Mouse (Mus musculus) gastrocnemius, postnatal 4 days (tissue): ENCODE results near the gene Nexn. TPM values are rescaled to one million over a fixed set of nuclear protein-coding genes. Genes with fewer than 3 reads are reported as not detected.

Source experiments
- DNase-seq, 2 experiments: peaks; one replicate each; pipeline ENCODE4 v3.0.0; 2021 to 2022; ENCODE audit warnings: low spot score in 2 of 2, mixed read lengths in 2 of 2
- total RNA-seq, 2 experiments: library from RNA; stranded (reverse); gene quantifications; 2 replicates each; pipeline ENCODE4 v1.2.3; 2021

Nexn gene
- total RNA-seq, 2 experiments from 2014 or later = 201 to 279 TPM

DNA sequence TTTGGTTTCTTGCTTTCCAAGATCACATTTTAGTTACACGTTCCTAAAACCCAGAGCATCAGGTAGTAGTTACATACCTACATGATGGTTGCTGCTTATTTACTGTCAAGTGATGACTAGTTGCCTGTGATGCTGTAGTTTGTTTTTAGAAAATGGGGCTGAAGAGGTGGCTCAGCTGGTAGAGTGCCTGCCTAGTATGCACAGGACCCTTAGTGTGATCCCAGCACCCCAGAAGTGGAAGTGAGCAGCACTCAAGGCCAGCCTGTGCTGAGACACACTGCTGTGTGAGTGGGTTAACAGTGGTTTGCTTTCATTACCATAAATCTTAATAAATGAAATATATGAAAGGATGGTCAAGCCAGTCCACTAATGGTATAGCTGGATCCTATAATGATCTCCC lies 26.6 kb downstream of the Nexn start:
- DNase-seq = no peak

DNA sequence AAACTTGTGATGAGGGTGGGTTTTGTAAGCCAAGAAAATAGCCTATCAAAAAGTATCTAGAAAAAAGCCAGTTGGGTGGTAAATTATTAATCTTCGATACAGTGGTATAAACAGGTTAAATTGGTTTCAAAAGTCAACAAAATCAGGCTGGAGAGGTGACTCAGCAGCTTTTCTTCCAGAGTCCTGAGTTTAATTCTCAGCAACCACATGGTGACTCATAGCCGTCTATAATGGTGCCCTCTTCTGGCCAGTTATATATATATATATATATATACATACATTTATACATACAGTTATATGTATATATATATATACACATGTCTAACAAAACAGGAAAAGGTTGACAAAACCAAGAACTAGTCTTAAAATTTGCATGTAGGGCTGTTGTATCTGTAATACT lies 27.3 kb downstream of the Nexn start:
- no peak for DNase-seq

DNA sequence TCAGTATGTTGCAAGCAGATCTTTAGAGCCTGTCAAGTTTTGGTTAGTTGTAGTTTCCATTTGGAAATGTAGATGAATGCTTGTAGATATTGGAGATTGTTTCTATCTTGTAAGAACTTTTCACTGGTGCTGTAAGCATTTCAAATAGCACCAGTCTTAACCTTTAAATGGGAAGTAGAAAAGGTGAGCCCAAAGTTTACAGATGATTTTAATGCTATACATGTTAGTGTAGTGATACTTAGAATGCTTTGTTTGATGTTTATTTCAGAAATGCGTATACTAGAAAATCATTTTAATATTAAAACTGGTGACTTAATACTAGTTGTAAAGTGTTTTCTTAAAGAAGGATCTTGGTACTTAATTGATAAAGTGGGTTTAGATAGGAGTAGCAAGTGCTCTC lies 30.3 kb downstream of the Nexn start:
- DNase-seq = no peak

DNA sequence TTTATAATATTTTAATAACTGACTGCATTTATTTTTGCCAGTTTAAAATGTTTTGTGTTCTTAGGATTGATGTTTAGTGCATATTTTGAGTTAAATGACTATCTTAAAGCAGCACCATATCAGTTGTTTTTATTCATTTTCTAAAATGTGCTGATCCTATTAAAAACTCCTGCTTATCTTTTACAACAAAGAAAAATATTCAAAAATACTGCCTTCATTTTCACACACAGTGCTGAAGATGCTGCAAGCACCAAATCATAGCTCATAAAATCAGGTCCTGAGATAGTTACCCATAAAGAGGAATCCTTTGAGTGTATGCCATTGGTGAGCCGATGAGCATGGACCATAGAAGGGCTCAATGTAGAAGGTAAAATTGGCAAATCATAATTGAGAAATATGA lies 30.9 kb downstream of the Nexn start:
- DNase-seq = no peak

- DNase-seq = peak in 1 of 2 experiments; percentile 22
These were observed 34.6 kb downstream of the Nexn start for GRCm38 (mm10) chr3:152231333-152232100.

DNA sequence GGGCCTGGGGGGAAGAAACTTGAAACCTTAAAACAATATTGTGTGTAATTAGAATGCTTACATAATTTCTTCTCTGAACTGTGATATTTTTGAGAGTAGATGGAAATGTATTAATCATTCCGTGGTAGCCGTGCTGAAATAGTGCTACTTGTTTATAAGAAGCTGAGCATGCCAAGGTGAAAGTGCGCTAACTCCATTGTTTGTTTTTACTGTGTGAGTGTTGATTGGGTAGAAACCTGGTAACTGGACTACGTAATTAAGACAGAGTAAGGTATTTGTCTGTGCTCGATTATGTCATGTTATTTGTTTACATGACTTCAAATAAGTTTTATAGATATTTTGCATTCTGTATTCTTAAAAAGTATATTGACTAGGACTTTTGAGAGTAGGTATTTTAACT lies 36.9 kb downstream of the Nexn start:
- DNase-seq = no peak

GRCm38 (mm10) chr3:152228843-152229242 lies 37.3 kb downstream of the Nexn start:
- DNase-seq = no peak

DNA sequence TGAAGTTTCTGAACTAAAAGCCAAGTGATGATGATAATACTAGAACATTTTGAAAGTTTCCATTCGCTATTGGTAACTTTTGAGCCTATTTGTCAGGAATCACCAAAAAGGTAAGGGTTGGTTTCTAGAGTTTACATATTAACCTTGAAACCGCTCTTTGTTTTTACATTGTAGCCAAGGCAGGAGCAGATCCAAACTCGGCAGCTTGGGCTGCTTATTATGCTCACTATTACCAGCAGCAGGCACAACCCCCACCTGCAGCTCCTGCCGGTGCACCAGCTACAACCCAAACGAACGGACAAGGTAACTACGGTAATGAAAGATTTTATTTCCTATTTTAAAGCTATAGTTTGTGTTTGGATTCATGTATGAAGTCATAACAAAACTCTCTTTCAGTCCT lies 40.2 kb downstream of the Nexn start:
- DNase-seq = no peak

GRCm38 (mm10) chr3:152224918-152225317 lies 41.2 kb downstream of the Nexn start:
- DNase-seq = no peak

GRCm38 (mm10) chr3:152213416-152213815 lies 52.7 kb downstream of the Nexn start:
- DNase-seq = no peak

DNA sequence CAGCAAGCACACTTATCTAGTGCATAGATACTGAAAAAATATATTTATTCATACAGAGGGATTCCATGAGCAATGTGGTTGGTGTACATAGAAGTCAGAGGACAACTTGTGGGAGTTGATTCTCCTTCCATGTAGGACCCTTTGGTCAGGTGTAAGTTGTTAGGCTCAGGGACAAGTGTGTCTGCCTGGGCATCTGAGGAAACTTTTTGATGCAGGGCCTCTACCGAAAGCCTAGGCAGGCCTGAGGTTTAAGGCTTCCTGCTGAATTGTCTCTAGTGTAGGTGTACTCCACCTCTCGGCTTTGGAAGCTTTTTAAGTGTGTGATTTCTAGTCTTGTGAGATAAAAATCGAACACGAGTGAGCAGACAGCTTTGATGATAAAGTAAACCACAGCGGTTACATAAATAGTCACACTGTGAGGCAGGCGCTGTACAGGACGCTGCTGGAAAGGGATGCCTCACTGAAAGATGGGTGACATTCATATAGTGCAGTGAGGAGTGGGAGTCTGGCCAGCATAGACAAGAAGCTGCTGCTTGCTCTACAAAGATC lies 54.3 kb downstream of the Nexn start:
- no peak for DNase-seq

- DNase-seq = peak; percentile 57 to 75
These were observed 55.3 kb downstream of the Nexn start for GRCm38 (mm10) chr3:152210728-152211391.

- peak; percentile 100 for DNase-seq
These were observed 56.0 kb downstream of the Nexn start, which contains the start of the genes Dnajb4 and Fubp1 for GRCm38 (mm10) chr3:152209967-152210634. TSS of gene Dnajb4 (minus strand) at chr3:152210302. TSS of gene Fubp1 (plus strand) at chr3:152210422.

GRCm38 (mm10) chr3:152209177-152209966 lies 56.8 kb downstream of the Nexn start:
- no peak for DNase-seq

DNA sequence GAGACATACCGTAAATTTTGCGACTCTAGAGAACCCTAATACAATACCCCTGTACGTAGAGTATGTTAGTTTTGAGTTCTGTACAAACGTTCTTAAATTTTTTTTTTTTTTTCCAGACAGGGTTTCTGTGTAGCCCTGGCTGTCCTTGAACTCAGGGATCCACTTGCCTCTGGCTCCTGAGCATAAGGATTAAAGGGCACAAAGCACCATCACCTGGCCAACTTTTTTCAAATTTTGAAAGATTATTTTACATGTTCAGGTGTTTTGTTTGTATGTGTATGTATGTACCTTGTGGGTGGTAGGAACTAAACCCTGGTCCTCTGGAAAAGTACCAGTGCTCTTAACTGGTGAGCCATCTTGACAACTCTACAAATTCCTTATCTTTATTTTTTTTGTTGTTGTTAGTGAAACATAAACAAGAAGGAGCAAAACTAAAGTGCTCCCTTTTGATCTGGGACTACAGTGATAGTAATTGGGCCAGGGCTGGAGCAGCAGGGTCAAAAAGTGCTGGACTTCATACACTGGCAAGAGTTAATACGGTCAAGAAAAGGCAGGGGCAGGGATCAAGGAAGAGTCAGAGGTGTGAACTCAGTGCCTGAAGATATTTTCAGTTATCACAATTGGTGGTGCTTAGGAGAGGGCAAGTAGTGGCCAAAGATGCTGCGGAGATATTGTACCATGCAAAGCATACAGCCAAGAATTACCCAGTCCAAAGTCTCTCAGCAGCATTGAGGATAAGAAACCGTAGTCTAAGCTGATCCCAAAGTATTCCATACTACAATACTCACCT lies 57.9 kb downstream of the Nexn start:
- DNase-seq = no peak

DNA sequence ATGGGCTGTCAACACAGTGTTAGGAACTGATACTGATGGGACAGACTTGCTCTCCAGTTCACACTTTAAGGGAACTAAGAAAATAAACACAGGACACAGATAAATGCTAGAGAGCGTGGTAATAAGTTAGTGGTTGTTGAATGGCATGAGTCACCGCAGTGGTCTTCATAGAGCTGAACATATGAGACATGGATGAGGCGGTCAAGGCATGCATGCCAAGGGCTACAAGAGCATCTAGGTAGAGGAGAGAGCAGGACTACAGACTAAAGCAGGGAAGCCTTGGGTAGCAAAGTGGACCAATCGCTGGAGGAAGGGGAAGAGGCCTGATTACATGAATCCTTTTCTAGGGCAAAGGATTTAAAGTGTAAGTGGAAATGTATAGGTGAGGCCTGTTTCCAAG lies 59.0 kb downstream of the Nexn start:
- DNase-seq = no peak

GRCm38 (mm10) chr3:152204577-152204976 lies 61.6 kb downstream of the Nexn start:
- DNase-seq = no peak

DNA sequence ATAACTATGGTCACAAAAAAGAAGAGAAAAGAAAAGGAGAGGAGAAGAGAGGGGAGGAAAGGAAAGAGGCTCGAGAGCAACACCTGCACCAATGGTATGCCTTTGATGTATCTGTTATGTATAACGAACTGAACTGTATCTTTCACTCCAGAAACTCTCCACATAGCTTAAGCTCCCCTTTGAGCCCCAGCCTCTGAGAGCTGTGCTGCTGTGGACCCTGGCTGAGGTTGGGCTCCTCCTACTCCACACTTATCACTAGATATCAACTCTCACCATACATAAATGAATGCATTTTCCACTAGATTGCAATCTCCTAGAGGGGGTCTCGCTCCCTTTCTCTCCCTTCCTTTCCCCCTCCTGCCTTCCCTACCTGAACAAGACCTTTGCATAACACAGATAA lies 62.2 kb downstream of the Nexn start:
- DNase-seq = no peak

DNA sequence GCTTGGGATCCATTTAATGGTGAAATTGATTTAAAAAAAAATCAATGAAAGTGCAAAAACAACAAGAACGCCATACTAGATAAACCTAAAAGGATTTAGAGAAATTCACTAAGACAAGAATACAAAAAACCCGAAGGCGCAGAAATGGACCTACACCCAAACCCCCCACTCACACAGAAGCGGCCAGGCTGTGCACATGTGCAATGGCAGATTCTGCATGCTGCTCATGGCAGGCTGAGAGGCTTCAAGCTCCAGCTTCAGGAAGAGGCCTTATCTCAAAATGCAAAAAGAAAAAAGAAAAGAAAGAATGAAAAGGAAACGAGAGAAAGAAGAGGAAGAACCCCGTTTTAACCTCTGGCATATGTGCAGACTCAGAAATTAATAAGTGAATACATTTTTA lies 62.7 kb downstream of the Nexn start:
- DNase-seq = no peak

- no peak for DNase-seq
These were observed 63.2 kb downstream of the Nexn start for GRCm38 (mm10) chr3:152202942-152203341.
